Mouse (Mus musculus): ENCODE data around the gene A630076J17Rik.
A peak's percentile ranks its signal among the peaks of the same experiment; 100 is the strongest.

Gene A630076J17Rik

DNA sequence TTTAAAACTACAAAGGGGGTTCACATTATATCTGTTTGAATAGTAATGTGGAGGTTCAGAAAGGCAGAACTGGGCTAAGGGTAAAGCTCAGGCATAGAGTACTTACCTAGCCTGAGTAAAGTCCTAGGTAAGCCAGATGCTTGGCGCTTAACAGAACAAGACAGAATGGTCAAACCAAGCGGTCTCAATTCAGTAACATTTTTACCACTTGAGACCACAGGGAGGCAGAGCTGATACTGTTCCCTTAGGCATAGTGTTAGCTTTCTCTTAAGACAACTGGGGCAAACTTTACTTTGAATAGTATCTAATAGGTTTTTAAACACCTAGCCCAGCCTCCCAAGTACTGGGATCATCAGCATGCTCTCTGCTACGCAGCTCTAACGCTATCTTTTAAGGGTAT lies 45.6 kb downstream of the A630076J17Rik start:
- no peak for DNase-seq (ENCODE audit: low spot score in 2 of 2)

DNA sequence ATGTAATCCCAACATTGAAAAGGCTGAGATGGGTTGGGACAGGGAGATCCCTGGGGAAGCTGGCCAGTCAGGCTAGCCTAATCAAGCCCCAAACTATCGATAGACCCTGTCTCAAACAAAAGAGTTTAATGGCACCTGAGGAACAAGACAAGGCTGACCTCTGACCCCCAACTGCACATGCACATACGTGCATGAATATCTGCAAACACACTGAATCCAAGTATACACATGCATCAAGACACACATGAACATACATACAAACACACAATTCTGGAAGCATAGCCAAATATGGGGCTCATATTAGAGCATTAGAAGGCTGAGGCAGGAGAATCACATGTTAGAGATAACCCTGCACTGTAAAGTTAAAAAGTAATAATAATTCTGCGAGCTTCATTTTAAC lies 46.2 kb downstream of the A630076J17Rik start:
- DNase-seq (ENCODE audit: low spot score in 2 of 2) = no peak

DNA sequence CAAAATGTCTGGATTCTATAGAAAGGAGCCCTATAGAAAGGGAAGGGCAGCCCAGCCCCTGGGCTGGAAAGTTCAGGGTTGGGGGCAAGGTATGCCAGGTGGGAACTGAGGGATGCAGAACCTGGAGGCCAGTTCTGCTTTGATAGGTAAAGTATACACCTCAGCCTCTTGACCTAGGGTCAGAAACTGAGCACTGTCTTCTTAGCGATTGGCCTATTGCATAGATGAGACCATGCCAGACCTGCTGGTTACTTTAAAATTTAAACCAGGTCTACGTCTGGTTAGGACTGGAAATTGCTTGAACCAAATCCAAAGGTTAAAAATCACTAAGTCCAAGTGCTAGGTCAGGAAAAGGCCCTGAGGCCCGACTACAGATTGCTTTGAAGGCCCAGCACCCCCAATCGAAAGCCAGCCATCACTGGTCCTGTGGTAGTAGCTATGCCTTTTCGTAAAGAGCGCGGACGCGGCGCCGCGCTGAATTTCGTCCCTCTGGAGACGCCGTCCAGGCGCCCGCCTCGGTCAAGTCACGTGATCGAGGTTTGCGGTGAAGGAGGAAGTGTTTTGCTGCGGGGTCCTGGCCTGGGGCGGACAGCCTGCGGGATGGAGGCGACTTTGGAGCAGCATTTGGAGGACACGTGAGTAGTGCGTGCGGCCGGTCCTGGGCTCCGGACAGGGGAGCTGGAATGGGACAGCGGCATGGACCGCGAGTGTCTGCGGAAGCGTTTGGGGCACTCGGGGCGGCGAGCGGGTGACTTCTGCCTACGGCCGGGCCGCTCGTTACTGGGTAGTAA lies 48.3 kb downstream of the A630076J17Rik start, which contains the start of gene Lamtor5:
Gene Lamtor5, plus strand, starts transcription at position 380 of the 791 bp plus-strand sequence.
- DNase-seq (ENCODE audit: low spot score in 2 of 2) = peak; percentile 85 to 91
